Mouse (Mus musculus): ENCODE results near the gene Tbx6. TPM values are rescaled to one million over a fixed set of nuclear protein-coding genes. Genes with fewer than 3 reads are reported as not detected.

Tbx6 gene
- polyA plus RNA-seq, 1 experiment from 2014 or later: 0.56 TPM

GRCm38 (mm10) chr7:126823940-126824339, 42.7 kb downstream of the Tbx6 start:
- Histone ChIP-seq H3K27me3 (replicated peaks; ENCODE audit: insufficient read depth, low read length) (peaks cover 6% of the 10 kb centered on the region; the same call in 1 of the 2 replicates), H3K9me3 (ENCODE audit: low read length) (no peaks in the 10 kb centered on the region), H3K27ac (ENCODE audit: low read length) (no peak overlapping the region), H3K36me3 (ENCODE audit: insufficient read depth, low read length) (no peaks in the 10 kb centered on the region), H3K9ac (replicated peaks; ENCODE audit: low read depth) (no peak overlapping the region), H3K4me2 (replicated peaks; ENCODE audit: low read depth, low read length) (no peak overlapping the region), H3K4me3 (ENCODE audit: low read depth, low read length) (no peak overlapping the region), H3K4me1 (ENCODE audit: insufficient read depth, low read depth, low read length) (no peaks in the 10 kb centered on the region)
- TF ChIP-seq EP300 (IDR thresholded peaks at IDR 0.05) (no peak), CTCF (IDR thresholded peaks at IDR 0.05) (no peak)
- WGBS: 19% methylated on average over 9 of the region's 10 CpGs
- no peak for DNase-seq (ENCODE audit: low spot score)
- ATAC-seq: no peak

- WGBS: 19% methylated on average over 8 of the region's 8 CpGs
- no peak overlapping the region for H3K9ac ChIP-seq (replicated peaks; ENCODE audit: low read depth)
- H3K36me3 ChIP-seq (ENCODE audit: insufficient read depth, low read length): no peaks in the 10 kb centered on the region
- H3K9me3 ChIP-seq (ENCODE audit: low read length): no peaks in the 10 kb centered on the region
- H3K27ac ChIP-seq (ENCODE audit: low read length): no peak overlapping the region
- DNase-seq (ENCODE audit: low spot score) (peak; percentile 54), ATAC-seq (no peak)
- no peak overlapping the region for H3K4me3 ChIP-seq (ENCODE audit: low read depth, low read length)
- no peaks in the 10 kb centered on the region for H3K4me1 ChIP-seq (ENCODE audit: insufficient read depth, low read depth, low read length)
- no peak overlapping the region for H3K4me2 ChIP-seq (replicated peaks; ENCODE audit: low read depth, low read length)
- peaks cover 6% of the 10 kb centered on the region; the same call in 1 of the 2 replicates for H3K27me3 ChIP-seq (replicated peaks; ENCODE audit: insufficient read depth, low read length)
- TF ChIP-seq EP300 (IDR thresholded peaks at IDR 0.05) (no peak), CTCF (IDR thresholded peaks at IDR 0.05) (no peak)
These were observed 44.1 kb downstream of the Tbx6 start for GRCm38 (mm10) chr7:126825403-126825802.

- Histone ChIP-seq H3K4me3 (ENCODE audit: low read depth, low read length) (no peak overlapping the region), H3K9ac (replicated peaks; ENCODE audit: low read depth) (no peak overlapping the region), H3K4me1 (ENCODE audit: insufficient read depth, low read depth, low read length) (no peaks in the 10 kb centered on the region), H3K4me2 (replicated peaks; ENCODE audit: low read depth, low read length) (no peak overlapping the region), H3K27ac (ENCODE audit: low read length) (no peak overlapping the region), H3K27me3 (replicated peaks; ENCODE audit: insufficient read depth, low read length) (peaks cover 6% of the 10 kb centered on the region; the same call in 1 of the 2 replicates), H3K9me3 (ENCODE audit: low read length) (no peaks in the 10 kb centered on the region), H3K36me3 (ENCODE audit: insufficient read depth, low read length) (no peaks in the 10 kb centered on the region)
- ATAC-seq (no peak), DNase-seq (ENCODE audit: low spot score) (no peak)
- 69% methylated on average over 5 of the region's 5 CpGs for WGBS
- TF ChIP-seq EP300 (IDR thresholded peaks at IDR 0.05) (no peak), CTCF (IDR thresholded peaks at IDR 0.05) (no peak)
These were observed 44.7 kb downstream of the Tbx6 start for GRCm38 (mm10) chr7:126825952-126826351.

- no peaks in the 10 kb centered on the region for H3K27me3 ChIP-seq (replicated peaks; ENCODE audit: insufficient read depth, low read length)
- no peaks in the 10 kb centered on the region for H3K4me1 ChIP-seq (ENCODE audit: insufficient read depth, low read depth, low read length)
- H3K9me3 ChIP-seq (ENCODE audit: low read length): no peaks in the 10 kb centered on the region
- TF ChIP-seq EP300 (IDR thresholded peaks at IDR 0.05) (no peak), CTCF (IDR thresholded peaks at IDR 0.05) (no peak)
- no peak within 1 kb of the TSS for H3K9ac ChIP-seq (replicated peaks; ENCODE audit: low read depth)
- WGBS: 57% methylated on average over 5 of the region's 5 CpGs
- no peaks in the 10 kb centered on the region for H3K36me3 ChIP-seq (ENCODE audit: insufficient read depth, low read length)
- ATAC-seq (no peak), DNase-seq (ENCODE audit: low spot score) (no peak)
- H3K4me2 ChIP-seq (replicated peaks; ENCODE audit: low read depth, low read length): peak within 1 kb of the TSS; percentile 49
- H3K27ac ChIP-seq (ENCODE audit: low read length): no peak within 1 kb of the TSS
- 0 out of 2 replicates have a peak within 1 kb of the TSS, but pooled peaks have one; percentile 14 for H3K4me3 ChIP-seq (ENCODE audit: low read depth, low read length)
These were observed 50.3 kb downstream of the Tbx6 start, which contains the start of gene 4930451I11Rik for GRCm38 (mm10) chr7:126831539-126831938. TSS of gene 4930451I11Rik (minus strand) at chr7:126831639.

- Histone ChIP-seq H3K4me2 (replicated peaks; ENCODE audit: low read depth, low read length) (peak overlapping the region; percentile 49), H3K4me1 (ENCODE audit: insufficient read depth, low read depth, low read length) (no peaks in the 10 kb centered on the region), H3K27ac (ENCODE audit: low read length) (no peak overlapping the region), H3K9me3 (ENCODE audit: low read length) (no peaks in the 10 kb centered on the region), H3K9ac (replicated peaks; ENCODE audit: low read depth) (no peak overlapping the region), H3K27me3 (replicated peaks; ENCODE audit: insufficient read depth, low read length) (no peaks in the 10 kb centered on the region), H3K36me3 (ENCODE audit: insufficient read depth, low read length) (no peaks in the 10 kb centered on the region), H3K4me3 (ENCODE audit: low read depth, low read length) (0 out of 2 replicates have a peak overlapping the region, but pooled peaks have one; percentile 14)
- ATAC-seq: peak; percentile 94
- WGBS: 2% methylated on average over 21 of the region's 21 CpGs
- TF ChIP-seq CTCF (IDR thresholded peaks at IDR 0.05): peak; percentile 92
- no peak for TF ChIP-seq EP300 (IDR thresholded peaks at IDR 0.05)
- peak; percentile 91 for DNase-seq (ENCODE audit: low spot score)
These were observed 50.8 kb downstream of the Tbx6 start for GRCm38 (mm10) chr7:126832036-126832598.

GRCm38 (mm10) chr7:126833294-126833693, 52.0 kb downstream of the Tbx6 start:
- Histone ChIP-seq H3K27ac (ENCODE audit: low read length) (no peak overlapping the region), H3K27me3 (replicated peaks; ENCODE audit: insufficient read depth, low read length) (no peaks in the 10 kb centered on the region), H3K9me3 (ENCODE audit: low read length) (no peaks in the 10 kb centered on the region), H3K4me2 (replicated peaks; ENCODE audit: low read depth, low read length) (no peak overlapping the region), H3K9ac (replicated peaks; ENCODE audit: low read depth) (no peak overlapping the region), H3K4me3 (ENCODE audit: low read depth, low read length) (no peak overlapping the region), H3K4me1 (ENCODE audit: insufficient read depth, low read depth, low read length) (no peaks in the 10 kb centered on the region), H3K36me3 (ENCODE audit: insufficient read depth, low read length) (no peaks in the 10 kb centered on the region)
- DNase-seq (ENCODE audit: low spot score): no peak
- no peak for ATAC-seq
- TF ChIP-seq CTCF (IDR thresholded peaks at IDR 0.05) (no peak), EP300 (IDR thresholded peaks at IDR 0.05) (no peak)
- WGBS: 95% methylated on average over 1 of the region's 1 CpGs

Other genes starting within 250 kb of the Tbx6 start
- 141 and 154 TPM in 2 replicates for gene Eif3c, start 215.1 kb upstream of the Tbx6 start, polyA plus RNA-seq (2015; fragmentation: Nextera tagmentation; extraction: Ambion mirVana)
- gene Apobr, start 196.5 kb upstream of the Tbx6 start, polyA plus RNA-seq (2015; fragmentation: Nextera tagmentation; extraction: Ambion mirVana): 3.9 and 4.1 TPM in 2 replicates
- gene Cln3, start 195.7 kb upstream of the Tbx6 start, polyA plus RNA-seq (2015; fragmentation: Nextera tagmentation; extraction: Ambion mirVana): 33.0 and 38.3 TPM in 2 replicates
- 0.31 TPM in 1 of 2 replicates, not detected in the other for gene Il27, start 186.5 kb upstream of the Tbx6 start, polyA plus RNA-seq (2015; fragmentation: Nextera tagmentation; extraction: Ambion mirVana)
- gene Nupr1, start 150.6 kb upstream of the Tbx6 start, polyA plus RNA-seq (2015; fragmentation: Nextera tagmentation; extraction: Ambion mirVana): 266 and 308 TPM in 2 replicates
- 42.9 and 49.5 TPM in 2 replicates for gene Sgf29, start 132.2 kb upstream of the Tbx6 start, polyA plus RNA-seq (2015; fragmentation: Nextera tagmentation; extraction: Ambion mirVana)
- gene Sult1a1, start 105.1 kb upstream of the Tbx6 start, polyA plus RNA-seq (2015; fragmentation: Nextera tagmentation; extraction: Ambion mirVana): 57.1 and 58.4 TPM in 2 replicates
- 76.1 and 77.4 TPM in 2 replicates for gene Bola2, start 86.1 kb upstream of the Tbx6 start, polyA plus RNA-seq (2015; fragmentation: Nextera tagmentation; extraction: Ambion mirVana)
- 9.2 and 10.4 TPM in 2 replicates for gene Slx1b, start 85.7 kb upstream of the Tbx6 start, polyA plus RNA-seq (2015; fragmentation: Nextera tagmentation; extraction: Ambion mirVana)
- gene Coro1a, start 73.7 kb upstream of the Tbx6 start, polyA plus RNA-seq (2015; fragmentation: Nextera tagmentation; extraction: Ambion mirVana): 61.4 and 65.3 TPM in 2 replicates
- gene Mapk3, start 21.9 kb upstream of the Tbx6 start, polyA plus RNA-seq (2015; fragmentation: Nextera tagmentation; extraction: Ambion mirVana): 180 and 183 TPM in 2 replicates
- 3.4 and 4.1 TPM in 2 replicates for gene Gdpd3, start 15.1 kb upstream of the Tbx6 start, polyA plus RNA-seq (2015; fragmentation: Nextera tagmentation; extraction: Ambion mirVana)
- 325 and 340 TPM in 2 replicates for gene Ypel3, start 4.5 kb upstream of the Tbx6 start, polyA plus RNA-seq (2015; fragmentation: Nextera tagmentation; extraction: Ambion mirVana)
- 150 and 151 TPM in 2 replicates for gene Ppp4c, start 11.0 kb downstream of the Tbx6 start, polyA plus RNA-seq (2015; fragmentation: Nextera tagmentation; extraction: Ambion mirVana)
- gene Fam57b, start 16.2 kb downstream of the Tbx6 start, polyA plus RNA-seq (2015; fragmentation: Nextera tagmentation; extraction: Ambion mirVana): 0.13 and 0.19 TPM in 2 replicates
- not detected in 2 replicates for gene 4930451I11Rik, start 50.2 kb downstream of the Tbx6 start, polyA plus RNA-seq (2015; fragmentation: Nextera tagmentation; extraction: Ambion mirVana)
- gene Doc2a, start 65.9 kb downstream of the Tbx6 start, polyA plus RNA-seq (2015; fragmentation: Nextera tagmentation; extraction: Ambion mirVana): 0.20 and 0.33 TPM in 2 replicates
- gene Hirip3, start 80.5 kb downstream of the Tbx6 start, polyA plus RNA-seq (2015; fragmentation: Nextera tagmentation; extraction: Ambion mirVana): 8.4 and 9.3 TPM in 2 replicates
- gene Ino80e, start 80.9 kb downstream of the Tbx6 start, polyA plus RNA-seq (2015; fragmentation: Nextera tagmentation; extraction: Ambion mirVana): 52.2 and 54.7 TPM in 2 replicates
- 36.1 and 39.0 TPM in 2 replicates for gene Taok2, start 103.2 kb downstream of the Tbx6 start, polyA plus RNA-seq (2015; fragmentation: Nextera tagmentation; extraction: Ambion mirVana)
- gene Tmem219, start 141.4 kb downstream of the Tbx6 start, polyA plus RNA-seq (2015; fragmentation: Nextera tagmentation; extraction: Ambion mirVana): 42.5 and 45.0 TPM in 2 replicates
- gene Kctd13, start 147.4 kb downstream of the Tbx6 start, polyA plus RNA-seq (2015; fragmentation: Nextera tagmentation; extraction: Ambion mirVana): 12.1 and 14.9 TPM in 2 replicates
- gene Asphd1, start 168.1 kb downstream of the Tbx6 start, polyA plus RNA-seq (2015; fragmentation: Nextera tagmentation; extraction: Ambion mirVana): not detected in 2 replicates
- gene Sez6l2, start 169.1 kb downstream of the Tbx6 start, polyA plus RNA-seq (2015; fragmentation: Nextera tagmentation; extraction: Ambion mirVana): 1.7 and 3.0 TPM in 2 replicates
- gene Cdipt, start 194.4 kb downstream of the Tbx6 start, polyA plus RNA-seq (2015; fragmentation: Nextera tagmentation; extraction: Ambion mirVana): 164 and 173 TPM in 2 replicates
- gene Cdiptos, start 194.6 kb downstream of the Tbx6 start, polyA plus RNA-seq (2015; fragmentation: Nextera tagmentation; extraction: Ambion mirVana): 3.0 and 3.3 TPM in 2 replicates
- 44.6 and 50.3 TPM in 2 replicates for gene Mvp, start 233.1 kb downstream of the Tbx6 start, polyA plus RNA-seq (2015; fragmentation: Nextera tagmentation; extraction: Ambion mirVana)
- 1.00 and 1.1 TPM in 2 replicates for gene Pagr1b, start 235.0 kb downstream of the Tbx6 start, polyA plus RNA-seq (2015; fragmentation: Nextera tagmentation; extraction: Ambion mirVana)
- 20.7 and 28.3 TPM in 2 replicates for gene Pagr1a, start 235.9 kb downstream of the Tbx6 start, polyA plus RNA-seq (2015; fragmentation: Nextera tagmentation; extraction: Ambion mirVana)
- 28.5 and 29.3 TPM in 2 replicates for gene Gm42742, start 239.6 kb downstream of the Tbx6 start, polyA plus RNA-seq (2015; fragmentation: Nextera tagmentation; extraction: Ambion mirVana)
- 1.0 and 1.3 TPM in 2 replicates for gene Prrt2, start 239.7 kb downstream of the Tbx6 start, polyA plus RNA-seq (2015; fragmentation: Nextera tagmentation; extraction: Ambion mirVana)
- gene Maz, start 245.6 kb downstream of the Tbx6 start, polyA plus RNA-seq (2015; fragmentation: Nextera tagmentation; extraction: Ambion mirVana): 36.1 and 37.0 TPM in 2 replicates